ENCODE assay signal across 9 mouse cellular contexts in genomic region chr11:107044321-107044720, GRCm38 (mm10). TPM values are rescaled to one million over a fixed set of nuclear protein-coding genes. Genes with fewer than 3 reads are reported as not detected.
DNase-seq lines count a peak whose midpoint lies in the region; ATAC-seq and TF ChIP-seq lines count a peak whose summit lies in the region.
"Had no signal": no experiment of that assay in that cellular context is flagged by ENCODE, and none has a peak within 500 bp of the region (broad histone marks: within the 10 kb centered on the region; RNA-seq: fewer than 3 reads in every experiment).

No protein-coding gene starts in this region.

- TF ChIP-seq POLR2A in kidney, adult 2 months (IDR thresholded peaks at IDR 0.05; ENCODE audit: low read depth, low read length): no peak

- WGBS in kidney, adult 2 months: 37% methylated on average over 5 of the region's 5 CpGs

- H3K36me3 ChIP-seq in kidney, adult 2 months (ENCODE audit: control insufficient read depth, insufficient read depth, low read length): peaks cover 3% of the 10 kb centered on the region; the same call in 1 of the 2 replicates
- peaks cover 27% of the 10 kb centered on the region for H3K36me3 ChIP-seq in splenic B cell, adult 2 months (ENCODE audit: control insufficient read depth, insufficient read depth, low read length, poor library complexity, severe bottlenecking)

- H3K4me1 ChIP-seq in kidney, adult 2 months (ENCODE audit: control insufficient read depth, insufficient read depth, low read length): no peaks in the 10 kb centered on the region
- H3K4me1 ChIP-seq: embryonic facial prominence, embryonic 13.5 days had no signal

- TF ChIP-seq CTCF in kidney, adult 2 months (conservative IDR thresholded peaks at IDR 0.05; ENCODE audit: insufficient read depth, insufficient read length, low read depth, low read length): peak; percentile 45

- ATAC-seq in granulocyte monocyte progenitor cell, adult 5-6 weeks (replicated peaks; ENCODE audit: poor library complexity, severe bottlenecking): peak; percentile 96
- ATAC-seq in megakaryocyte progenitor cell, adult 5-6 weeks (replicated peaks; ENCODE audit: poor library complexity): peak; percentile 99

- no peak overlapping the region for H3K27ac ChIP-seq in kidney, adult 2 months (ENCODE audit: insufficient read depth, low read depth, low read length)
- H3K27ac ChIP-seq: embryonic facial prominence, embryonic 13.5 days had no signal

- DNase-seq in kidney, adult 2 months: peak; percentile 68
- DNase-seq in kidney, adult 11 months: no peak
- DNase-seq in MN1 (ENCODE audit: low spot score): peak; percentile 77
- DNase-seq in cerebellum, adult 8-10 months: peak; percentile 79
- peak; percentile 67 for DNase-seq in layer of hippocampus, adult 9-11 months
- DNase-seq in splenic B cell, adult 2 months (ENCODE audit: low read depth, low spot score): peak; percentile 88

- H3K4me3 ChIP-seq in kidney, adult 2 months (ENCODE audit: insufficient read depth, low read depth, low read length): no peak overlapping the region
- H3K4me3 ChIP-seq: embryonic facial prominence, embryonic 13.5 days had no signal

- no peaks in the 10 kb centered on the region for H3K27me3 ChIP-seq in kidney, adult 2 months (replicated peaks; ENCODE audit: control insufficient read depth, insufficient read depth, low read length)
- H3K27me3 ChIP-seq in splenic B cell, adult 2 months (ENCODE audit: control insufficient read depth, insufficient read depth, low read length, poor library complexity, severe bottlenecking): no peaks in the 10 kb centered on the region
- H3K27me3 ChIP-seq: embryonic facial prominence, embryonic 13.5 days had no signal

RNA-seq across cellular contexts. Expression of gene 1810010H24Rik, which starts 18.8 kb away (rescaled TPM):
- polyA plus RNA-seq in kidney, adult 2 months (2012; rRNA removed): 1.8 and 2.6 TPM in 2 replicates
- not detected in 2 replicates for total RNA-seq in granulocyte monocyte progenitor cell, adult 5-6 weeks (2014; fragmentation: Nextera tagmentation)
- total RNA-seq in granulocyte monocyte progenitor cell, adult 5-6 weeks (2017): not detected in 2 replicates
- not detected in 2 replicates for total RNA-seq in megakaryocyte progenitor cell, adult 5-6 weeks (2015)
- total RNA-seq in megakaryocyte progenitor cell, adult 5-6 weeks (2017): not detected in 2 replicates

RNA-seq across cellular contexts. Expression of gene Kpna2, which starts 45.0 kb away (rescaled TPM):
- 11.9 and 14.1 TPM in 2 replicates for polyA plus RNA-seq in kidney, adult 2 months (2012; rRNA removed)
- 103 and 134 TPM in 2 replicates for total RNA-seq in granulocyte monocyte progenitor cell, adult 5-6 weeks (2014; fragmentation: Nextera tagmentation)
- 261 and 287 TPM in 2 replicates for total RNA-seq in granulocyte monocyte progenitor cell, adult 5-6 weeks (2017)
- total RNA-seq in megakaryocyte progenitor cell, adult 5-6 weeks (2015): 322 and 354 TPM in 2 replicates
- total RNA-seq in megakaryocyte progenitor cell, adult 5-6 weeks (2017): 249 and 283 TPM in 2 replicates
